Mouse (Mus musculus) heart, embryonic 13.5 days (tissue): Measurements from ENCODE around the gene Gucy2d. TPM values are rescaled to one million over a fixed set of nuclear protein-coding genes. Genes with fewer than 3 reads are reported as not detected.

ENCODE experiments used
- ATAC-seq: fragments of 200-750 bp; cut with Nextera tagmentation; 2 replicates; pipeline ENCODE4 v1.8.0; 2017; ENCODE audit warnings: moderate TSS enrichment; ENCODE audit not compliant: insufficient number of reproducible peaks, low FRiP score, low TSS enrichment; ENCODE audit errors: extremely low read depth
- H3K27ac ChIP-seq: fragments of 300-500 bp; sonication (generic); replicated peaks from 2 replicates; pipeline ENCODE4 v1.5.1; 2015; ENCODE audit warnings: moderate library complexity, mild to moderate bottlenecking, inconsistent platforms
- H3K27me3 ChIP-seq: fragments of 300-500 bp; sonication (generic); replicated peaks from 2 replicates; pipeline ENCODE4 v1.6.1; 2015; ENCODE audit warnings: mild to moderate bottlenecking, inconsistent platforms
- H3K36me3 ChIP-seq: fragments of 300-500 bp; sonication (generic); 2 replicates; pipeline ENCODE4 v1.6.1; 2015; ENCODE audit warnings: mild to moderate bottlenecking, inconsistent platforms
- H3K4me1 ChIP-seq: fragments of 300-500 bp; sonication (generic); 2 replicates; pipeline ENCODE4 v1.6.1; 2015; ENCODE audit warnings: inconsistent platforms
- H3K4me2 ChIP-seq: fragments of 300-500 bp; sonication (generic); 2 replicates; pipeline ENCODE4 v1.6.1; 2015; ENCODE audit warnings: inconsistent platforms, mild to moderate bottlenecking, moderate library complexity
- H3K4me3 ChIP-seq: fragments of 300-500 bp; sonication (generic); 2 replicates; pipeline ENCODE4 v1.5.1; 2015; ENCODE audit warnings: moderate library complexity, mild to moderate bottlenecking, inconsistent platforms
- H3K9ac ChIP-seq: fragments of 300-500 bp; sonication (generic); 2 replicates; pipeline ENCODE4 v1.6.1; 2015; ENCODE audit warnings: inconsistent platforms, mild to moderate bottlenecking, moderate library complexity
- H3K9me3 ChIP-seq: fragments of 300-500 bp; sonication (generic); 2 replicates; pipeline ENCODE4 v1.6.1; 2016; ENCODE audit warnings: inconsistent platforms
- WGBS: fragments of 180-500 bp; shearing (Covaris S2); methylation state at CpG from one replicate; pipeline ENCODE4 v1.1.7; 2015; ENCODE audit warnings: mixed read lengths; 5-methylcytosine and 5-hydroxymethylcytosine counted together
- polyA plus RNA-seq: library from polyadenylated mRNA; unstranded; fragments of >200 nt; fragmentation: Nextera tagmentation; extraction: Ambion mirVana; gene quantifications from 2 replicates; pipeline ENCODE4 v1.2.1, GENCODE M21; 2015

The Gucy2d gene
- polyA plus RNA-seq: not detected in 2 replicates

- Histone ChIP-seq H3K9me3 (no peaks in the 10 kb centered on the region), H3K27me3 (peaks cover 13% of the 10 kb centered on the region; the same call in 1 of the 2 replicates), H3K4me2 (no peak within 1 kb of the TSS), H3K27ac (no peak within 1 kb of the TSS), H3K4me3 (no peak within 1 kb of the TSS), H3K36me3 (no peaks in the 10 kb centered on the region), H3K4me1 (peaks cover 9% of the 10 kb centered on the region), H3K9ac (no peak within 1 kb of the TSS)
- ATAC-seq: no peak
- WGBS: 12% methylated on average over 10 of the region's 10 CpGs
Observed at GRCm38 (mm10) chr7:98439956-98440466, at the start of gene Gucy2d. TSS of gene Gucy2d (plus strand) at chr7:98440416.

GRCm38 (mm10) chr7:98390486-98390885 lies 49.7 kb upstream of the Gucy2d start:
- H3K9me3 ChIP-seq: no peaks in the 10 kb centered on the region
- no peak overlapping the region for H3K27ac ChIP-seq

GRCm38 (mm10) chr7:98391351-98391936 lies 48.8 kb upstream of the Gucy2d start:
- Histone ChIP-seq H3K4me1 (peaks cover 18% of the 10 kb centered on the region), H3K9ac (no peak overlapping the region), H3K27me3 (0 out of 2 replicates have a peak, but pooled peaks cover 4% of the 10 kb centered on the region), H3K4me3 (no peak overlapping the region), H3K27ac (peak overlapping the region; percentile 24; the same call in 1 of the 2 replicates), H3K9me3 (no peaks in the 10 kb centered on the region), H3K36me3 (no peaks in the 10 kb centered on the region), H3K4me2 (no peak overlapping the region)
- ATAC-seq: no peak
- 61% methylated on average over 7 of the region's 7 CpGs for WGBS

More at GRCm38 (mm10) chr7:98390486-98390885, 49.7 kb upstream of the Gucy2d start:
- no peak for ATAC-seq
- peaks cover 18% of the 10 kb centered on the region for H3K4me1 ChIP-seq
- H3K27me3 ChIP-seq: 0 out of 2 replicates have a peak, but pooled peaks cover 4% of the 10 kb centered on the region
- WGBS: 72% methylated on average over 2 of the region's 2 CpGs
- no peak overlapping the region for H3K4me3 ChIP-seq
- H3K9ac ChIP-seq: no peak overlapping the region
- H3K36me3 ChIP-seq: no peaks in the 10 kb centered on the region
- H3K4me2 ChIP-seq: no peak overlapping the region

GRCm38 (mm10) chr7:98392466-98393201 lies 47.6 kb upstream of the Gucy2d start:
- Histone ChIP-seq H3K4me2 (no peak overlapping the region), H3K4me1 (peaks cover 18% of the 10 kb centered on the region), H3K36me3 (no peaks in the 10 kb centered on the region), H3K27me3 (0 out of 2 replicates have a peak, but pooled peaks cover 4% of the 10 kb centered on the region), H3K4me3 (no peak overlapping the region), H3K9ac (no peak overlapping the region), H3K27ac (no peak overlapping the region), H3K9me3 (no peaks in the 10 kb centered on the region)
- 78% methylated on average over 8 of the region's 8 CpGs for WGBS
- no peak for ATAC-seq

- Histone ChIP-seq H3K4me2 (no peak overlapping the region), H3K4me1 (no peaks in the 10 kb centered on the region), H3K9ac (no peak overlapping the region), H3K4me3 (no peak overlapping the region), H3K27me3 (no peaks in the 10 kb centered on the region), H3K36me3 (no peaks in the 10 kb centered on the region), H3K9me3 (0 out of 2 replicates have a peak, but pooled peaks cover 5% of the 10 kb centered on the region), H3K27ac (no peak overlapping the region)
- ATAC-seq: no peak
- 64% methylated on average over 15 of the region's 15 CpGs for WGBS
Observed at GRCm38 (mm10) chr7:98402582-98403574, 37.3 kb upstream of the Gucy2d start.

GRCm38 (mm10) chr7:98403996-98404395 lies 36.2 kb upstream of the Gucy2d start:
- H3K4me2 ChIP-seq: no peak overlapping the region
- ATAC-seq: no peak
- 82% methylated on average over 4 of the region's 4 CpGs for WGBS
- H3K27me3 ChIP-seq: no peaks in the 10 kb centered on the region
- no peak overlapping the region for H3K4me3 ChIP-seq
- no peak overlapping the region for H3K9ac ChIP-seq
- H3K27ac ChIP-seq: no peak overlapping the region
- H3K4me1 ChIP-seq: no peaks in the 10 kb centered on the region
- 0 out of 2 replicates have a peak, but pooled peaks cover 5% of the 10 kb centered on the region for H3K9me3 ChIP-seq
- no peaks in the 10 kb centered on the region for H3K36me3 ChIP-seq

GRCm38 (mm10) chr7:98407615-98408014 lies 32.6 kb upstream of the Gucy2d start:
- Histone ChIP-seq H3K9ac (no peak overlapping the region), H3K4me1 (no peaks in the 10 kb centered on the region), H3K4me3 (no peak overlapping the region), H3K9me3 (no peaks in the 10 kb centered on the region), H3K27me3 (no peaks in the 10 kb centered on the region), H3K4me2 (no peak overlapping the region), H3K36me3 (no peaks in the 10 kb centered on the region), H3K27ac (no peak overlapping the region)
- WGBS: 77% methylated on average over 5 of the region's 5 CpGs
- ATAC-seq: no peak

GRCm38 (mm10) chr7:98413115-98413514 lies 27.1 kb upstream of the Gucy2d start:
- Histone ChIP-seq H3K4me2 (no peak overlapping the region), H3K36me3 (no peaks in the 10 kb centered on the region), H3K27me3 (no peaks in the 10 kb centered on the region), H3K9me3 (no peaks in the 10 kb centered on the region), H3K4me1 (peaks cover 38% of the 10 kb centered on the region), H3K4me3 (no peak overlapping the region), H3K9ac (no peak overlapping the region), H3K27ac (no peak overlapping the region)
- 79% methylated on average over 4 of the region's 4 CpGs for WGBS
- ATAC-seq: no peak

GRCm38 (mm10) chr7:98415550-98415949 lies 24.7 kb upstream of the Gucy2d start:
- ATAC-seq: 0 out of 2 replicates have a peak, but pooled peaks have one; percentile 40
- H3K27ac ChIP-seq: peak overlapping the region; percentile 74
- no peaks in the 10 kb centered on the region for H3K27me3 ChIP-seq
- H3K9me3 ChIP-seq: no peaks in the 10 kb centered on the region
- peak overlapping the region; percentile 8; the same call in 1 of the 2 replicates for H3K9ac ChIP-seq
- 13% methylated on average over 3 of the region's 3 CpGs for WGBS
- no peaks in the 10 kb centered on the region for H3K36me3 ChIP-seq
- H3K4me2 ChIP-seq: no peak overlapping the region
- peaks cover 57% of the 10 kb centered on the region for H3K4me1 ChIP-seq
- no peak overlapping the region for H3K4me3 ChIP-seq

GRCm38 (mm10) chr7:98416020-98416419 lies 24.2 kb upstream of the Gucy2d start:
- H3K27ac ChIP-seq: peak overlapping the region; percentile 74
- H3K9ac ChIP-seq: no peak overlapping the region; the same call in 1 of the 2 replicates
- H3K4me3 ChIP-seq: no peak overlapping the region
- no peak for ATAC-seq
- no peaks in the 10 kb centered on the region for H3K36me3 ChIP-seq
- no peaks in the 10 kb centered on the region for H3K27me3 ChIP-seq
- H3K4me1 ChIP-seq: peaks cover 57% of the 10 kb centered on the region
- WGBS: 38% methylated on average over 4 of the region's 4 CpGs
- no peaks in the 10 kb centered on the region for H3K9me3 ChIP-seq
- H3K4me2 ChIP-seq: no peak overlapping the region
